Mouse (Mus musculus) bone marrow, adult 2 months (tissue): ENCODE data around the gene Slc39a2.

ENCODE experiments used
- CTCF ChIP-seq: fragments of 200-500 bp; IDR thresholded peaks from 2 replicates; pipeline ENCODE4 v1.5.1; 2011; ENCODE audit warnings: low read length, control low read depth; ENCODE audit not compliant: control insufficient read depth, insufficient read depth
- POLR2A ChIP-seq: fragments of 200-500 bp; IDR thresholded peaks from 2 replicates; pipeline ENCODE4 v1.6.1; 2011; ENCODE audit warnings: low read depth, mild to moderate bottlenecking, control low read depth, low read length, borderline replicate concordance; ENCODE audit not compliant: control insufficient read depth

GRCm38 (mm10) chr14:51877517-51877916 is 15.2 kb upstream of the Slc39a2 start:
- TF ChIP-seq POLR2A, result no peak
- TF ChIP-seq CTCF, result no peak
